Mouse (Mus musculus) activated CD4-positive, CD25-positive, alpha-beta regulatory T cell, adult 4 months (primary cell): ENCODE data around the gene Wnt7b. TPM values are rescaled to one million over a fixed set of nuclear protein-coding genes. Genes with fewer than 3 reads are reported as not detected.

Experiments
- ATAC-seq: one replicate; pipeline ENCODE4 v1.8.0; 2017
- polyA plus RNA-seq, 2 experiments: library from polyadenylated mRNA; unstranded; fragments of 100-300 nt; shearing (Covaris generic); gene quantifications; one replicate each; pipeline ENCODE4 v1.2.1; 2017

The Wnt7b gene
- polyA plus RNA-seq, 2 experiments from 2014 or later = not detected

GRCm38 (mm10) chr15:85569167-85569797 lies 13.0 kb downstream of the Wnt7b start:
- ATAC-seq = no peak

- no peak for ATAC-seq
These were observed 13.9 kb downstream of the Wnt7b start for GRCm38 (mm10) chr15:85568402-85568801.

- no peak for ATAC-seq
These were observed 17.3 kb downstream of the Wnt7b start for GRCm38 (mm10) chr15:85564966-85565365.

- ATAC-seq = no peak
These were observed 18.1 kb downstream of the Wnt7b start for GRCm38 (mm10) chr15:85564034-85564769.

- ATAC-seq = no peak
These were observed 20.3 kb downstream of the Wnt7b start for GRCm38 (mm10) chr15:85561953-85562352.

GRCm38 (mm10) chr15:85560830-85561229 lies 21.4 kb downstream of the Wnt7b start:
- ATAC-seq = no peak

GRCm38 (mm10) chr15:85558840-85559540 lies 23.3 kb downstream of the Wnt7b start:
- no peak for ATAC-seq

GRCm38 (mm10) chr15:85555799-85556198 lies 26.5 kb downstream of the Wnt7b start:
- ATAC-seq = no peak

- no peak for ATAC-seq
These were observed 28.9 kb downstream of the Wnt7b start for GRCm38 (mm10) chr15:85553421-85553820.

GRCm38 (mm10) chr15:85546500-85546899 lies 35.8 kb downstream of the Wnt7b start:
- ATAC-seq = no peak

GRCm38 (mm10) chr15:85545369-85545768 lies 36.9 kb downstream of the Wnt7b start:
- ATAC-seq = no peak

- no peak for ATAC-seq
These were observed 44.1 kb downstream of the Wnt7b start for GRCm38 (mm10) chr15:85538170-85538569.

- ATAC-seq = no peak
These were observed 45.1 kb downstream of the Wnt7b start for GRCm38 (mm10) chr15:85537151-85537550.

GRCm38 (mm10) chr15:85534646-85535045 lies 47.6 kb downstream of the Wnt7b start:
- no peak for ATAC-seq

- no peak for ATAC-seq
These were observed 48.1 kb downstream of the Wnt7b start for GRCm38 (mm10) chr15:85534215-85534614.

GRCm38 (mm10) chr15:85532063-85532462 lies 50.2 kb downstream of the Wnt7b start:
- ATAC-seq = no peak

GRCm38 (mm10) chr15:85529911-85530310 lies 52.4 kb downstream of the Wnt7b start:
- ATAC-seq = no peak

GRCm38 (mm10) chr15:85524404-85524950 lies 57.8 kb downstream of the Wnt7b start:
- ATAC-seq = no peak

GRCm38 (mm10) chr15:85523173-85523991 lies 58.9 kb downstream of the Wnt7b start:
- ATAC-seq = no peak

GRCm38 (mm10) chr15:85519438-85519837 lies 62.8 kb downstream of the Wnt7b start:
- ATAC-seq = no peak

GRCm38 (mm10) chr15:85507370-85508014 lies 74.8 kb downstream of the Wnt7b start:
- ATAC-seq = no peak

- ATAC-seq = no peak
These were observed 75.6 kb downstream of the Wnt7b start for GRCm38 (mm10) chr15:85506680-85507079.
